Mouse (Mus musculus) cerebellum, postnatal 4 days (tissue): ENCODE measurements at regions not wholly inside any gene's neighbourhood (a gene's known extent, or its start where the extent isn't known, plus 50 kb on each side); places are given as distances from the start of the nearest gene placed in this dataset.

Source experiments
- DNase-seq, 2 experiments: peaks; one replicate each; pipeline ENCODE4 v3.0.0; 2022; ENCODE audit warnings: low spot score in 2 of 2, mixed read lengths in 1 of 2

DNA sequence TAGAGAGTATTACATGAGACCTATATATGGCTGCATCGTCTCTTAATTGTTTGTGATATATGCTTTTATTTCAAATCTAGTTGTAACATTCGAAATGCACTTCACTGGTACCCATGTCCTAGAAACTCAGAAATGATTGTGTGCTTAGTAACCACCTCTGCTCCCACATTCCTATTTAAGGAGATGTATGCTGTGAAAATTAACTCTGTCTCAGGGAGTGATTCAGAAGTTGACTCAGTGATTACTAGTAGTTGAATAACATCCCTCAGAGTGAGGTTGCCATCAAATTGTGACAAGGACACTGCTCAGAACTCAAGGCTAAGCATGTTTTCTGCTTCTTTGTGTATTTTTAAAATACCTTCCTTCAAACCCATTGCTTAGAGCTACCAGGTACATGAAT lies 661.9 kb downstream of the Utrn start:
- no peak for DNase-seq

GRCm38 (mm10) chr10:12210181-12210580 lies 659.0 kb downstream of the Utrn start:
- no peak for DNase-seq

DNA sequence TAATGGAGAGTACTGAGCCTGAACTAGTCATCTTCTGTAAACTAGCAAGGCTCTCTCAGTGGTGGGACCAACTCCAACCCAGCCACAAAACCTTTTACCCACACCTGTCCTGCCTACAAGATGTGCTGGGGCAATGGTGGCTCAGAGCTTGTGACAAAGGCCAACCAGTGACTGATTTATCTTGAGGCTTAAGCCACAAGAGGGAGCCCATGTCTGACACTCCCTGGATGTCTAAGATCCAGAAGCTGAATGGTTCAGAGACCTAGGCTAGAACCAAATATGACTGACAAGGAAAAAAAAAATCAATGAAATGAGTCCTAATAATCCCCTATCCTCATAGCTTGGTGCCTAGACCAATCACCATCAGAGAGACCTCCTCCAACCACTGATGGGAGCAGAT lies 650.3 kb downstream of the Utrn start:
- DNase-seq, result no peak

DNA sequence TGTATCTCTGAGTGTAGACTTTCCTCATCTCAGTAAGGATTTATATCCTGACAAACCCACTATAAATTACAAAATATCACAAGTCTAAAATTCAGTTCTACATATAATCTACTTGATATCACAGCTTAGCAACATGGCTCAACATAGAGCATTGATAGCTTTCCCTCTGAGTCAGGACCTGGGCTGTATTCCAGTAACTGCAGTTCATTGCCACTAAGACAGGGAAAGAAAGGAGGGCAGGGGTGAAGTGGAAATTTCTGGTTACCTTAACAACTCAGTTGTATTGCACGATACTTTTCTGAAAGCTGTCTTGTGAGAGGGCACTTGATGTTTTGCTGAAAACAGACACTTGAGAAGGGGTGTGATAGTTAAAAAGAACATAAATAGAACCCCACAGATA lies 635.0 kb downstream of the Utrn start:
- no peak for DNase-seq

DNA sequence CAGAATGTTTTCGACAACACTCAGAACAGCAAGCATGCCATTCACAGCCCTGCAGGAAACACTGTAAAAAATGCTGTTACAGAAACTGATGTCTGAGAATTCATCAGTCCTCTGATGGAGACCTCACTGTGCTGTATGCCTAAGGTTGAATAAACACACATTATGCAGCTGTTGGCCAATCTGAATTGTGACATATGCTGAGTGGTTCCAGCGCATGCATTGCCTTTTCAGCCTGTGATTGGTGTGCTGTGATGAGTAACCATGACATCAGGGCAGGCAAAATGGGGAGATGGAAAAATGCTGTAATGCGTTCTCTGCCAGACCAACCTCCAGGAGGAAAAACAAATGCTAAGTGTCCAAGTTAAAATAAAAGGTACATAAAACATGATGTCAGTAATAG lies 620.3 kb downstream of the Utrn start:
- DNase-seq, result no peak

DNA sequence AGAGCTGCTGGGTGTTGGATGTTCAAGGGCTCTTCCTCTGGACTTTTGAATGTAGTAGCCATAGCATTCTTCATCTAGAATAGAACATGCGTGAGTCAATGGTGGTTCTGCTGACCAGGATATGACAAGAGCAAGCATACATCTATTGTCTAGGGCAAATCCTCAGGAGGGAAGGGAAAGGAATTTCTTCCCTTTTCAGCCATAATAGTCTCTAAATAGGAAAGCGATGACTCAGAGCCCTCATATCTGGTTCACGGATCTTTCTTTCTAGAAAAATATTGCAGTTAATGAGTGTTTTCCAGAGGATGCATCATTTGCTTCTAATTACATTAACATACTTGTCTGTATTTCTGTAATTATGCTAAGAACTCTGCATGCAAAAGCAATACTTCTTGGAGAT lies 615.9 kb downstream of the Utrn start:
- DNase-seq, result no peak

DNA sequence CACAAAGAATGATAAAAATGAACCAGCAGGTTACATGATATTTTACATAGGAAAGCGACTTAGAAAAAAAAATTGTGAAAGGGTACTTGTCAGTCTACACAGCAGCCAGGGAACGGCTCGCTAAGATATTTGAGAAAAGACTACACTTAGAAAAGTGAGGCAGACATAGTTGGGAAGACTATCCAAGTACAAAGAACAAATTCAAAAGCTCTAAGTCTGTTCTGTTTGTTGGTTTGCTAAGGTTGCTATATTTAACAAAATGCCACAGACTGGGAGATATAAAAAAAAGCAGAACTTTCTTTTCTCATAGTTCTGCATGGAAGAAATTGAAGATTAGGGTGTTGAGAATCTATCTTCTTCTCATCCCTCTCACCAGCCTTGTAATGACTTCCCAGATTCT lies 583.5 kb downstream of the Utrn start:
- no peak for DNase-seq

- no peak for DNase-seq
Observed at GRCm38 (mm10) chr10:12298887-12299286, 570.3 kb downstream of the Utrn start.

DNA sequence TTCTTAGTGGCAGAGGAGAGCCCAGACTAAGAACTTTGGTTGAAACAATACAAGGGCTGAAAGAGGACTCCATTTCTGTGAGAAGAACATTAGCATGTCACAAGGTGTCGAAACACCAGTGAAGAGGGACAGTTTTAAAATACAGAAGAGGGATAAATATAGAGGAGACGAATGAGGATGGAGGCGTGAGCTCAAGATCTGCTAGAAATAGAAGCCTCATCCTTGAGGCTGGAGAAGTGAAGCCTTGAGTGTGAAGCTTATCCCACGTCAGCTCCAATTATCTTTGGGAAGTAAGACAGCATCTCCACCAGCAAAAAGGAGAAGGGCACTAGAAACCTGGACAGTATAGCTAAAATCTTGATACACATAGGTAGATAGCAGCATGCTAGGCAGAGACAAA lies 566.8 kb downstream of the Utrn start:
- DNase-seq, result no peak

GRCm38 (mm10) chr10:12320311-12320710 lies 548.9 kb downstream of the Utrn start:
- no peak for DNase-seq
